Mouse (Mus musculus) forebrain, embryonic 14.5 days (tissue): ENCODE measurements around the gene Fen1. TPM values are rescaled to one million over a fixed set of nuclear protein-coding genes. Genes with fewer than 3 reads are reported as not detected.

Experiments
- ATAC-seq: fragments of 200-750 bp; cut with Nextera tagmentation; 2 replicates; pipeline ENCODE4 v1.8.0; 2017; ENCODE audit warnings: mild to moderate bottlenecking, moderate library complexity
- DNase-seq: peaks from one replicate; pipeline ENCODE4 v3.0.0-alpha.2; 2015; ENCODE audit warnings: low spot score
- H3K27ac ChIP-seq: fragments of 300-500 bp; sonication (generic); 2 replicates; pipeline ENCODE4 v1.5.1; 2014; ENCODE audit warnings: low read depth, mild to moderate bottlenecking, control low read depth, low read length, moderate library complexity
- H3K27me3 ChIP-seq: fragments of 300-500 bp; sonication (generic); replicated peaks from 2 replicates; pipeline ENCODE4 v1.6.1; 2014; ENCODE audit warnings: low read length, control low read depth, mixed read lengths; ENCODE audit not compliant: control insufficient read depth, insufficient read depth
- H3K36me3 ChIP-seq: fragments of 300-500 bp; sonication (generic); 2 replicates; pipeline ENCODE4 v1.6.1; 2014; ENCODE audit warnings: low read length, control low read depth; ENCODE audit not compliant: control insufficient read depth, insufficient read depth
- H3K4me1 ChIP-seq: fragments of 300-500 bp; sonication (generic); 2 replicates; pipeline ENCODE4 v1.6.1; 2014; ENCODE audit warnings: antibody characterized with exemption, low read length, control low read depth; ENCODE audit not compliant: control insufficient read depth, insufficient read depth
- H3K4me2 ChIP-seq: fragments of 300-500 bp; sonication (generic); 2 replicates; pipeline ENCODE4 v1.6.1; 2014; ENCODE audit warnings: mild to moderate bottlenecking, control low read depth, low read length
- H3K4me3 ChIP-seq: fragments of 300-500 bp; sonication (generic); 2 replicates; pipeline ENCODE4 v1.5.1; 2014; ENCODE audit warnings: low read depth, low read length, control low read depth
- H3K9ac ChIP-seq: fragments of 300-500 bp; sonication (generic); 2 replicates; pipeline ENCODE4 v1.6.1; 2014; ENCODE audit warnings: mild to moderate bottlenecking, low read length, control low read depth, moderate library complexity
- H3K9me3 ChIP-seq: fragments of 300-500 bp; sonication (generic); replicated peaks from 2 replicates; pipeline ENCODE4 v1.6.1; 2016; ENCODE audit warnings: low read length, control low read depth, mixed read lengths; ENCODE audit not compliant: control insufficient read depth
- WGBS: fragments of 180-500 bp; shearing (Covaris S2); extraction: QIAGEN DNeasy Blood & Tissue Kit; methylation state at CpG from one replicate; pipeline ENCODE4 v1.1.7; 2014; 5-methylcytosine and 5-hydroxymethylcytosine counted together
- polyA plus RNA-seq: library from polyadenylated mRNA; unstranded; fragments of >200 nt; fragmentation: Nextera tagmentation; extraction: Ambion mirVana; gene quantifications from 2 replicates; pipeline ENCODE4 v1.2.1, GENCODE M21; 2014

Gene Fen1
- polyA plus RNA-seq, 1 experiment from 2014 or later = 63.9 TPM

DNA sequence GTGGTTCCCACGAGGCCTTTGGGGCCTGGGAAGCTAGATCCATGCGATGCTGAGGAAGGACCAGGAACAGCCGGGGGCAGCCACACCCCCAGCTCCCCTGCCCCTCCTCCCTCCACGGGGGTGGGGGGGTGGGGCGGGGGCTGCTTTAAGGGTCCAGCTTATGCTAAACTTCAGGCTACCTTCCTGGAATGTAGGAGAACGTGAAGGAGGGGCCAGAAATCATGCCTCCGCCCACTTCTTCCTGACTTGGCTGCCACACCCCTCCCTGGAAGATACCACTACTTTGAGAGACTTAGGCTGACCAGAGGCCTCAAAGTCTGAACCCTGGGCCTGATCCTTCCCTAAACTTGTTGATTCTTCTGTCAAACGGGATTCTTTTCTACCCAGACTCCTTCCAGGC lies 18.7 kb upstream of the Fen1 start:
- H3K9ac ChIP-seq = no peak overlapping the region
- H3K4me1 ChIP-seq = no peaks in the 10 kb centered on the region
- no peak overlapping the region for H3K4me3 ChIP-seq
- DNase-seq (no peak), ATAC-seq (no peak)
- WGBS = 52% methylated on average over 8 of the region's 8 CpGs
- H3K27me3 ChIP-seq = no peaks in the 10 kb centered on the region
- no peaks in the 10 kb centered on the region for H3K36me3 ChIP-seq
- no peaks in the 10 kb centered on the region for H3K9me3 ChIP-seq
- no peak overlapping the region for H3K4me2 ChIP-seq
- no peak overlapping the region for H3K27ac ChIP-seq

DNA sequence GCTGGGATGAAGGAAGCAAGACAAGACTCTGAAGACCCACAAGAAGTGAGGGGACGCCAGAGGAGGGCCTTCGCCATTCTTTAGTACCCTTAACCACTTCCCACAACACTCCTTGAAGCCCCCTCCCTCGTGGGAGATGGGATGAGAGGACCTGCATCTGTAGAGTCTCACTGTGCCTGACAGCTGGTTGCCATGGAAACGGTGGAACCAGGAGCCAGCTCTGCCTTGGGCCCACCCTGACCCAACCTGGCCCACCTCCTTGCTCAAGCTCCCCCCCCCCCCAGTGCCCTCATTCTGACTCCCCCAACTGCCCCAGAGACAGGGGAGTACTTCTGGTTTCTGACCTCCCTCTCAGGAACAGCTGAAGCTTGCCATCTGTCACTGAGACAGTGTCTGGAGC lies 17.6 kb upstream of the Fen1 start:
- no peak overlapping the region for H3K27ac ChIP-seq
- H3K4me2 ChIP-seq = no peak overlapping the region
- ATAC-seq (no peak), DNase-seq (no peak)
- no peaks in the 10 kb centered on the region for H3K36me3 ChIP-seq
- no peaks in the 10 kb centered on the region for H3K4me1 ChIP-seq
- no peak overlapping the region for H3K4me3 ChIP-seq
- H3K27me3 ChIP-seq = no peaks in the 10 kb centered on the region
- H3K9me3 ChIP-seq = no peaks in the 10 kb centered on the region
- H3K9ac ChIP-seq = no peak overlapping the region
- 58% methylated on average over 4 of the region's 4 CpGs for WGBS

DNA sequence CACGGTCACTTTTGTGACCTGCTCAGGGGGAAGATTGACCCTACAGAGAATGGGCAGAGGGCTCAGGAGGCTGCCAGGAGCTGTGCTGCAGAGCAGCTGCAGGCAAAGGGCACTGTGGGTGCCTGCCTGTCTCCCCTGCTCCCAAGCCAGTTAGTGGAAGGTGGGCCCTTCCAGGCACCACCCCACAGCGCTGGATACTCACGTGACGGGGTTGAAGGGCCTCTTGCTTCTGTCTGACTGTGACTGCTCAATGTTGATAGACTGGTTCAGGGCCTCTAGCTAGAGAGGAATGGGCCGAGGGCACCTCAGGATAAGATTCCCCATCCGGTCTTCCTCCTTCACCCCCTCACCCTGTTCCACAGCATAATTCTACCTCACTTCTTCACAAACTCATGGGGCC lies 15.6 kb upstream of the Fen1 start:
- 83% methylated on average over 6 of the region's 6 CpGs for WGBS
- Histone ChIP-seq H3K9me3 (no peaks in the 10 kb centered on the region), H3K4me1 (no peaks in the 10 kb centered on the region), H3K9ac (no peak overlapping the region), H3K4me2 (no peak overlapping the region), H3K27ac (no peak overlapping the region), H3K4me3 (no peak overlapping the region), H3K36me3 (no peaks in the 10 kb centered on the region), H3K27me3 (no peaks in the 10 kb centered on the region)
- no peak for DNase-seq
- no peak for ATAC-seq

DNA sequence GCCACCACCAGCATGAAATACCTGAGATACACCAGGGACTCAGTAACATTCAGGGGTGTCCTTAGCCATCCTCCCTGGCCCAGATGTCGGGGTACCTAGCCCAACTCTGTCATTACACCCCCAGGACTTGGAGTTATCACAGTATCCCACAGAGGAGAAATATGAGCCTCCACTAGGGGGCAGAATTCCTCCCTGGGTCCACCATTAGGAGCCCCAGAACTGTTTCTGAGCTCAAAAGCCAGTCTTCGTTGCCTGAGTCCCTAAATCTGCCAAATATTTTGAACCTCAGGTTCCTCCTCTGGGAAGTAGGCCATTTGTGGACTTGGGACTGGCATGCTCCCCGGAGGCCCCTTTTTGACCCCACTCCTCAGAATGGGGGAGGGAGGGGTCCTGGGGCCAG lies 15.1 kb upstream of the Fen1 start:
- peak; percentile 68 for DNase-seq
- no peaks in the 10 kb centered on the region for H3K9me3 ChIP-seq
- no peak overlapping the region for H3K27ac ChIP-seq
- no peak for ATAC-seq
- H3K9ac ChIP-seq = no peak overlapping the region
- 50% methylated on average over 3 of the region's 3 CpGs for WGBS
- H3K27me3 ChIP-seq = no peaks in the 10 kb centered on the region
- H3K36me3 ChIP-seq = no peaks in the 10 kb centered on the region
- H3K4me1 ChIP-seq = no peaks in the 10 kb centered on the region
- H3K4me2 ChIP-seq = no peak overlapping the region
- no peak overlapping the region for H3K4me3 ChIP-seq

DNA sequence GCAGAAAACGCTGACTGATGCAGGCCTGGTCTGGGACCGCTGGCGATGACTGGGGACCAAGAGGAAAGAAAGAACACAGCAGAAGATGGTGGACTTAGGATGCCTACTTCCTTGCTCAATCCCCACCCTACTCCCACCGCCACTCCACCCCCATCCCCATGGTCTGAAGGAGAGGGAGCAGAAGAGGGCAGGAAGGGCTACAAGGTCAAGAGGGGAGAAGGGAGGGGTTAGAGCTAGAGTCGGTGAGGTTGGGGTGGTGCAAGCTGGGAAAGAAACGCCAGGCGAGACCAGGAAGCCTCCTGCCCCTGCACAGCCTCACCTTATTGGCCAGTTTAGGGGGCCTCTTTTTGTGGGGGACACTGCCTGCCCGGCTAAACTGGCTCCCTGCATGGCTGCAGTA lies 12.1 kb upstream of the Fen1 start:
- no peaks in the 10 kb centered on the region for H3K9me3 ChIP-seq
- WGBS = 85% methylated on average over 8 of the region's 8 CpGs
- H3K27me3 ChIP-seq = no peaks in the 10 kb centered on the region
- no peak overlapping the region for H3K4me3 ChIP-seq
- no peak for ATAC-seq
- no peak for DNase-seq
- H3K4me2 ChIP-seq = no peak overlapping the region
- H3K36me3 ChIP-seq = peaks cover 5% of the 10 kb centered on the region; the same call in 1 of the 2 replicates
- no peak overlapping the region for H3K27ac ChIP-seq
- no peak overlapping the region for H3K9ac ChIP-seq
- H3K4me1 ChIP-seq = no peaks in the 10 kb centered on the region

DNA sequence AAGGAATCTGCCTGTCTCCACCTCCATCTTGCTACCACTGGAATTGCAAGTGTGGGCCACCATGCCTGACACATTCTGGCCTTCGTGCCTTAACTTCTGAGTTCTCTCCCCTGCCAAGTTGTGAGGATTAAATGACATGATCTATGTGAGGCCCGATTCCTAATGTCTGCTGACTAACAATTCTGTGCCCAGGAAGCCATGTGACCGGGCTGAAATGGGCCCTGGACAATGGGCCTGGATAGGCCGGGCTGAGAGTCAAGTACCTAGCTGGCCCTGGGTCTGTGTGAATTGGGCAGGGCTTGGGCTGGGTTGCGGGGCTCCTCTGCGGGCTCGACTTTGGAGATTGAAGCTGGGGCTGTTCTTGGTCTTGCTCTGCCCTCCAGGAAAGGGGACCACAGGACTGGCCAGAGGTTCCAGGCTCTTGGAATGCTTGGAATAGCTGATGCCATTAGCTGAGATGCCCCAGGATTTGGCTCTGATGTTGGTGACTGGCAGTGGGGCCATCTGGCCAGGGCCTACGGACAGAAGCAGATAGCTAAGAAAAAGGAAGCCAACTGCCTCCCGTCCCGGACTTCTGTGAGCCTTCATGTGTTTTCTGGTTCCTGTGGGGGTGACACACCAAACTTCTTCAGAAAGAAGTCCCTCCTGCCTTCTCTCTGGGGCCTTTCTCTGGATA lies 10.0 kb upstream of the Fen1 start:
- peaks cover 19% of the 10 kb centered on the region for H3K36me3 ChIP-seq
- no peak overlapping the region for H3K27ac ChIP-seq
- no peaks in the 10 kb centered on the region for H3K4me1 ChIP-seq
- no peaks in the 10 kb centered on the region for H3K27me3 ChIP-seq
- ATAC-seq (no peak), DNase-seq (no peak)
- H3K4me3 ChIP-seq = no peak overlapping the region
- H3K9me3 ChIP-seq = no peaks in the 10 kb centered on the region
- 89% methylated on average over 10 of the region's 10 CpGs for WGBS
- H3K9ac ChIP-seq = no peak overlapping the region
- H3K4me2 ChIP-seq = no peak overlapping the region

DNA sequence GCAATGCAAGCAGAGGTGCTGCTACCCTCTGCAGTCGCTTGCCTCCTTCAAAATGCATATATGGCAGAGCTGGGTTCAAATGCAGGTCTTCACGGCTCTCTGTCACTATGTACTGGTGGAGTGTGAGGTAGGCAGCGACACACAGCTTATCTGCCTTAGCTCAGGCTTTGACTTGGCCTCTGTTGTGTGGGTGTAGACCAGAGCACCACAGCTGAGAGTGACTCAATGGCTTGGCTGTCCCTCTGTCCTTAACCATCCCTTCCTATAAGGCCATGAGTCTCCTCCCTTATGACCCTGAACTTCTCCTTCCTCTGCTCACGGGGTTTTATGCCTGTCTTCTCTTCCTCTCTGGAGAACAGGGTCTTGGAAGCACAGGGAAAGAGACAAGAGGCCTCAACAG lies 6.9 kb upstream of the Fen1 start:
- 92% methylated on average over 4 of the region's 4 CpGs for WGBS
- H3K36me3 ChIP-seq = peaks cover 50% of the 10 kb centered on the region

DNA sequence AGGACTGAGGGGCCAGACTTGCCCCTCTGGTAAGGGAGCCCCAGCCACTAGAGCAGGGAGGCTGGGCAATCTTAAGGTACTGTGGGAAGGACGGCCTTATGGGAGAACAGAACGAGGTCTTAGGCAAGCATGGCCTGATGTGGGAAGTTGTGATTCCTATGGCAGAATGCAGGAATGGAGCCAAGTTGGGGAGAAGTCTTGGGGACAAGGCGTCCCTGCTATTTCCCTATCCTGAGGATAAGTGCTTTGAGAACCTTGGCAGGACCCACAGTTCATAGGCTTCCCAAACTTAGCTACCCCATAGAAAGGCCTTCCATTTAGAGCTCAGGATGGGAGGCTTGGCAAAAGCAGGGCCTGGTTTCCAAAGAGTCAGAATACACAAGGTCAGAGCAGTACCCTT lies 4.9 kb upstream of the Fen1 start:
- peaks cover 50% of the 10 kb centered on the region for H3K36me3 ChIP-seq
- H3K9ac ChIP-seq = no peak overlapping the region
- no peak overlapping the region for H3K27ac ChIP-seq
- ATAC-seq = no peak
- H3K9me3 ChIP-seq = no peaks in the 10 kb centered on the region
- H3K27me3 ChIP-seq = no peaks in the 10 kb centered on the region
- no peak for DNase-seq
- no peak overlapping the region for H3K4me2 ChIP-seq
- 88% methylated on average over 3 of the region's 3 CpGs for WGBS
- peaks cover 6% of the 10 kb centered on the region; the same call in 1 of the 2 replicates for H3K4me1 ChIP-seq
- H3K4me3 ChIP-seq = no peak overlapping the region

More for the DNA sequence above, 6.9 kb upstream of the Fen1 start:
- Histone ChIP-seq H3K4me2 (no peak overlapping the region), H3K9me3 (no peaks in the 10 kb centered on the region), H3K4me3 (no peak overlapping the region), H3K9ac (no peak overlapping the region), H3K4me1 (no peaks in the 10 kb centered on the region), H3K27ac (no peak overlapping the region), H3K27me3 (no peaks in the 10 kb centered on the region)
- DNase-seq (no peak), ATAC-seq (no peak)

DNA sequence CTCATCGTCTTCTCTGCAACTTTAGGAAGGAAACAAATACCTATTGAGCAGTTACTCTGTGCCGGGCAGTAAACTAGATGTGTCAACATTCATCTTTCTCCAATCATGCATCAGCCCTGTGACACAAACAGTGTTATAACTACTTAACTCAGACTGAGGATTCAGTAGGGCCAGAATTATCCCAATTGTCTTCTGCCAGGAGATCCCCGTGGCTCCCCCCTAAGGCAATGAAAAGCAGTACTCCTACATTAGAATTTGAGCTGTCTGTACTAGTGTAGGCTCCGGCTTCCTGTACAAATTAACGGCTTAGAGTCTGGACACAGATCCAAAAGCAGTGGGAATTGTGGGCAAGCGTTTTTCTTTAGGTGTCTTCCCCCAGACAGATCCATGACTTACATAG lies 1.1 kb upstream of the Fen1 start:
- DNase-seq (no peak), ATAC-seq (no peak)
- Histone ChIP-seq H3K4me1 (peaks cover 13% of the 10 kb centered on the region), H3K27me3 (no peaks in the 10 kb centered on the region), H3K4me2 (peak overlapping the region; percentile 65), H3K4me3 (peak overlapping the region; percentile 77; the same call in 1 of the 2 replicates), H3K36me3 (peaks cover 50% of the 10 kb centered on the region), H3K9me3 (no peaks in the 10 kb centered on the region), H3K27ac (no peak overlapping the region), H3K9ac (peak overlapping the region; percentile 75)
- WGBS = 68% methylated on average over 6 of the region's 6 CpGs
